Mouse (Mus musculus): ENCODE data around the gene Fam178b.

Gene Fam178b

DNA sequence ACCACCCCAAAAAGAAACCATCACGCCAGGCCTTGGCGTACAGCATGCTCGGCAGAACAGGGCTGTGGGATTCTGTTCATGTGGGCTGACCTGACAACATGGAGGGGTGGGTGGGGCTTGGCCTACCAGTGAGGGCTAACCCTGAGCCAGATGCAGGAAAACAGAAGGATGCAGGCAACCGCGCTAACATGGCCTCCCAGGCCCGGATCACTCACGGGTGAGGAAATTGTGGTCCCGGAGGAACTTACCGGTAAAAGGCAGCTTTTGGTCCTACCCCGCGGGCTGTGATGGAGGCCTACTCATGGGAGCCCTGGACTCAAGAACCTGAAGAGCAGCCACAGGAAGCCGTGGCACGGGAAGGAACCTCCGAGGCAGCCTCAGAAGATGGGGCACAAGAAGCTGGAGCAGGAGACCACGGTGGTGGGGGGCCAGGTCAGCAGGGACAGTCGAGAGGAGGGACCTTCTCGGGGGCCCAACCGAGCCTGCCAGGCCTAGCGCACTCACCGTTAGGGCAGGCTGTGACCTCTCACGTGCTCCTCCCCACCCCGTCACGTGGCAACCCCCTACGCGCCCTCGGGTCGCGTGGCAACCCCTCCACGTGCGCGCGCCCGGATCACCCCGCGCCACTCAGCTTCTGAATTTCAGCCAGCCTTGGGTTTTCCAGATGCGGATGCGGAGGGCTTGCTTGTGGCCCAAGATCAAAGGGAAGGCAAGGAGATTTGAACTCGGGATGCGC, at the start of gene Fam178b:
Gene Fam178b (minus strand): TSS at position 564 of the 736 bp plus-strand sequence.
- no peak for DNase-seq (ENCODE audit: low spot score in 2 of 2)

- no peak for DNase-seq (ENCODE audit: low spot score in 2 of 2)
These were observed 41.1 kb upstream of the Fam178b start for GRCm38 (mm10) chr1:36724057-36724431.

DNA sequence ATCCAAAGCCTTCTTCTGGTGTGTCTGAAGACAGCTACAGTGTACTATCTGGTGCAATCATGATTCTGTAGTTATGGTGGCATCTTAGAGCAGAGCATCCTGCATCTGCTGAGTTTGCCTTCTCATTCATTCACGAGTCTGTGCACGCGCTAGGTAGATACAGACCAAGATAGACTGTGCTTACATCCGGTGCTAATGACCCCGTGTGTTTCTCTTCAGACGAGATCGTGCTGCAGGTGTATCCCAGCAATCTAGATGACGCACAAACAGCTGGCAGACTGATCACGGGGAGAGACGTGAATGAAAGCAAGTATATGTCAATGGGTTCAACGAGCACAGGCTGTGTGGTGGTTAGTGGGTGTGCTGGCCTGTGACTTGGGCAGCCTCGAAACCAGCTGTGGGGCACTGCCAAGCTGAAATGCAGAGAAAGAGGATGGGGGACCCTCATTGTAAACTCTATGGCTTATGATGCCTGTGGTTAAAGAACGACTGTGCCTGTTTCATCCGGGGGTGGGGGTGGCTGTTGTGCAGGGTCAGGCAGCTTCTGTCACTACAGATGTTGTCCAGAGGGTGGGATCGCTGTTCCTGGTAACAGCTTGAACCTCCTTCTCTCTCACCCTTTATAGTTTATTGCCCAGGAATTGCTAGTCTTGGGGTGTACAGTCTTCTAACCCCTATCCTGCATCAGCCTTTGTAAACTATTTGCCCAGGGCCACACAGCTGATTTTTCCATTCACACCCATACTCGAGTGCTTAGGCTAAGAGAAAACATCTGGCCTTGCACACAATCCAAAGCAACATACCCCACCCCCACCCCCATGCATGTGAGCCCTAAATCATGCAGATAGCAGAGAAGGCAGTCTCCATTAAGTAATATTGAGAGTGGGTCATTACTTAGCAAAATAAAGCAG, 40.4 kb upstream of the Fam178b start:
- no peak for DNase-seq (ENCODE audit: low spot score in 2 of 2)

DNA sequence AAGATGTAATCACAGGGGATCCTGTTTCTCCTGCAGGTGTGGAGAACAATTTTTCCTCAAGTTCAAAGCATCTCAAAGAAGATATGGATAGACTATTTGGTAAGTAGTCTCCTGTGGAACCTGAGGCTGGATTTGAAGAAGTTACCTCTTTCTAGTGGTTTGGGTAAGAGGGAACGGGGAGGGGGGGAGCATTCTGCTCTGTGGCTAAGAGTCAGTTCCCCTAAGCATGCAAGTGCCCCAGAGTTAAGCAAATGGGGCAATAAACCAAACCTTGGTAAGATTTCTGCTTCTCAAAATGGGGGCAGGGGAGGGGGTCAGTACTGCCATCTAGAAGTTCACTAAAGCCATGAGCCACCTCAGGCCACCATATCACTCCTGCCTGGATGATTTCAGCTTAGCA, 35.8 kb upstream of the Fam178b start:
- DNase-seq (ENCODE audit: low spot score in 2 of 2), result no peak

DNA sequence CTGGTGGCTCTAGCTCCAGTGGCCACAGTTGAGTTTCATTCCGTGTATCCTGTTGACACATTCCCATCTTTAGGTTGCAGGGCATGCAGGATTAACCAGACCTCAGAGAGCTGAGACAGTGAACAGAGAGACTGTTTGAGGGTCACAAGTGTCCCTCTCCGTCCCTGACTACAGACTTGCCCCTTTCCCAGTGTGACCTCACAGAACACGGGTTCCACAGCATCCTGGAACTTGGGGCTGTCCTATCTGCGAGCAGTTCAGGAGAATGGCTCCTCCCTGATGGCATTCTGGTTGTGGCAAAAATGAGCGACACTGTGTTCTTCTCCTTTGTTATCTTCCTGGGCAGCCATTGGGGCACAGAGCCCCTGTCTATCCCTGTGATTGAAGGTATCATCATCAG, 31.3 kb upstream of the Fam178b start, which contains the start of gene Actr1b:
Gene Actr1b (minus strand): TSS at position 112 of the 400 bp plus-strand sequence.
- no peak for DNase-seq (ENCODE audit: low spot score in 2 of 2)

- no peak for DNase-seq (ENCODE audit: low spot score in 2 of 2)
These were observed 28.1 kb upstream of the Fam178b start for GRCm38 (mm10) chr1:36711104-36711503.

GRCm38 (mm10) chr1:36709854-36710280, 26.9 kb upstream of the Fam178b start, which contains the start of gene 4933424G06Rik:
4933424G06Rik (plus strand) TSS chr1:36710149.
- peak; percentile 92 to 97 for DNase-seq (ENCODE audit: low spot score in 2 of 2)

GRCm38 (mm10) chr1:36709055-36709853, 26.3 kb upstream of the Fam178b start:
- DNase-seq (ENCODE audit: low spot score in 2 of 2), result no peak

DNA sequence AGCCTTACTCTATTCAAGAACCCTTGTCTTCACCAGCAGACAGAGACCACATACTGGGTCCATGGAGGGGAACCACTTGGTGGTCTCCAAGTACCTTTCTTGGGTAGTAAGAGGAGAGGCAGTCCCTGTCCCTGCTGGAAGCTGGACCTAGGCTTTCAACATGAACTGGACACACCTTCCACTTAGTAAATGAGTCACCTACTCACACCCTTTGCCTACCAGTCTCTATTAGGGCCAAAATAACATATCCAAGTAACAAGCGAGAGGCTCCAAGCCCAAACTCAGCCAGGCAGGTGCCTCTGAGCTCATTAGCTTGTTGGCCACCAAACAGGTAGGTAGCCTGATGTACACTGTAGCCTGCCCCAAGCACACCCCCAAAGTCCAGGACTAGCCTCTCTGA, 25.6 kb upstream of the Fam178b start:
- DNase-seq (ENCODE audit: low spot score in 2 of 2), result no peak

DNA sequence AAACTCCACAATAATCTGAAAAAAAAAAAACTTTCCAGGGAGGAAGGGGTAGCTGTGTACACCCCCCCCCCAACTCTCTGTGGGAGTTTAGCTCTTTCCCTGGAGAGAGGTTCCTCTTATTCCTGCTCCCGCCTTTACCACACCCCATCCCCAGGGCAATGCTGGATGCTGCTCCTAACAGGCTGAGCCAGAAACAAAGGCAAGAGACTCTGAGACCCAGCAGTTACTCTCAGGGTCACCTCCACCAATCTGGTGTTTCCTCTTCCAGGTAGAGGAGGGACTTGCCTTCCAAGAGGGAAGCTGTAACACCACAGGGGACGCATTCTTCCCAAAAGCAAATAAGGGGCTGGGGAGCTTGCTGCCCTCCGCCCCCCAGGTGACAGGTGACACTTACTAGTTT, 24.8 kb upstream of the Fam178b start:
- no peak for DNase-seq (ENCODE audit: low spot score in 2 of 2)

- DNase-seq (ENCODE audit: low spot score in 2 of 2), result no peak
These were observed 24.2 kb upstream of the Fam178b start for GRCm38 (mm10) chr1:36707166-36707565.

DNA sequence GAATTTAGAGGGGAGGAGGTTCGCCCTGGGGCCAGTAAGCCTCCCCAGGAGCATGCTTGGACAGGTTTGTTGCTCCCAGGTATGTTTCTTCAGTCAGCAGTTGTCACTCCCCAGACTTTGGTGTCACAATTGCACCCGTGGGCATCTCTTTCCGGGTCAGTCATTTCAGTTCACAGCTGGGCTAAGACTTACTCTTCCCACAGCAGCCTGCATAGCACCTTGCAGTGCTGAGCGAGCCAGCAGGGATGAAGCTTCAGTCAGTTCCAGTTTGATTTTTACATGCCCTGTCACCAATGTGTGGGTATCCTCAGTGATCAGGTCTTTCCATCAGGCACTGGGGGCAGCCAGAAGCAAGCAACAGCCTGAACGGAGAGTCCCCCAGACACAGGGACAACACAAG, 14.0 kb upstream of the Fam178b start:
- DNase-seq (ENCODE audit: low spot score in 2 of 2), result no peak

- DNase-seq (ENCODE audit: low spot score in 2 of 2), result no peak
These were observed 13.4 kb upstream of the Fam178b start for GRCm38 (mm10) chr1:36696411-36696810.

GRCm38 (mm10) chr1:36694871-36695270, 11.9 kb upstream of the Fam178b start:
- no peak for DNase-seq (ENCODE audit: low spot score in 2 of 2)

DNA sequence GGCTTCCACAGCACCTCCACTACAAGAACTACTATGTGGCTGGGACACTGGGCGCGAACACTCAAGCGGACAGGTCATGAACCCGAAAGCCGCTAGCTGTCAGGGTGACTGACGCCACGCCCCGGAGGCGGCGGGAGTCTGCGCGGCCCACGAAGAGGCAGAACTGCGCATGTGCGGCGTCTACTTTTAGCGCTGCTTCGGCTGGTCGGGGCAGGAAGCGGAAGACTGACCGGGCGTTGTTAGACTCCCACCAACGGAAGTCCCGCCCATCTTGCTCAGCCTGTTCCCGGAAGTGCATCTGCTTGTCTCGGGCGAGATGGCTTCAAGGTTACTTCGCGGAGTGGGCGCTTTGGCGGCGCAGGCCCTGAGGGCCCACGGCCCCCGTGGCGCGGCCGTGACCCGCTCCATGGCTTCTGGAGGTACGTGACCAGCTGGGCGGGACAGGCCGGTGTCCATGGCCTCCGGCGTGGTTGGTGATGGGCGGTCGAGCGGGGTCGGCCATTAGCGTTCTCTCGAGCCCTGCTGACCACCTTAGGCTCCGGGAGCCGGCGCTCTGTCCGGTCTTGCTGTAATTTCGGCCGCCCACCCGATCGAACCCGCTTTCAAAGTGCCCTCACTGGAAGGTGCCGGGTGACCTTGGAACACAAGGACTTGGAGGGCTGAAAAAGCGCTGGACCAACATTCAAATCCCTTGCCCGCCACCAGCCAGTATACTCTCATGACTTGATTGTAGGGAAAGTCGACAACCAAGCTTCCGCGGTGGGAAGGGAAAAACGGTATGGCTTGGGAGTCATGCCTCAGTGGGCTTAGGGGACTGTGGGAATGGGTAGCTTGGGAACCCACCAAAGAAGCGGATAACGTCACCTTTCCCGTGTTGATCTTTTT, 8.5 kb upstream of the Fam178b start, which contains the start of gene Cox5b:
Gene Cox5b (plus strand): TSS at position 179 of the 885 bp plus-strand sequence.
- peak; percentile 88 to 89 for DNase-seq (ENCODE audit: low spot score in 2 of 2)

- DNase-seq (ENCODE audit: low spot score in 2 of 2), result no peak
These were observed 7.8 kb upstream of the Fam178b start for GRCm38 (mm10) chr1:36690671-36691235.

DNA sequence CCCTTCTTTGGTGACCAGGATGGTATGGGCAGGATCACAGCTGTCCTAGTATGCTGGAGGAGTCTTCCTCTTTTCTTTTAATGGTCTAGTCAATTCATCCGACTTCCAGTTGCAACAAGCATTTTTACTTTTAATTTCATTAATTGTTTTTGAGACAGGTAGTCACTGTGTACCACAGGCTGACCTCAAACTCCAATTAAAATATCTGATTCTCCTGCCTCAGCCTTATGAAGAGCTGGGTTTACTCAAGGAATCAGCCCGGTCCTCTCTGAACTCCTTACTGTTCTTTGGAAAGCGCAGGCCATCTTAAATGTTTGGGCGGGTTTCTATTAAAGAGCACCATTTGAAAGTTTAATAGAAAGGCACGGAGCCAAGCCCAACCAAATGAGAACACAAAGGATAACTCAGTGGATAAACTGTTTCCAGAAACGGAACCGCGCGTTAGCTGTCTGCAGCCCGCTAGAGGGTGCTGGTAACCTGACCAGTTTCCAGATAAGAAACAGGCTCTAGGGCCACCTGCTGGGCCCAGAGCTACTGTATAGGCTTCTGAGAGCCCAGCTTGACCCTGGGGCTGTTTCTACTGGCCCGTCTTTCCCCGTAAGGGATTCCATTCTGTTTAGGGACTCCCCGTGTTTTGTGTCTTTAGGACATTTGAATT, 956 bp upstream of the Fam178b start:
- DNase-seq (ENCODE audit: low spot score in 2 of 2), result peak; percentile 55 to 66

DNA sequence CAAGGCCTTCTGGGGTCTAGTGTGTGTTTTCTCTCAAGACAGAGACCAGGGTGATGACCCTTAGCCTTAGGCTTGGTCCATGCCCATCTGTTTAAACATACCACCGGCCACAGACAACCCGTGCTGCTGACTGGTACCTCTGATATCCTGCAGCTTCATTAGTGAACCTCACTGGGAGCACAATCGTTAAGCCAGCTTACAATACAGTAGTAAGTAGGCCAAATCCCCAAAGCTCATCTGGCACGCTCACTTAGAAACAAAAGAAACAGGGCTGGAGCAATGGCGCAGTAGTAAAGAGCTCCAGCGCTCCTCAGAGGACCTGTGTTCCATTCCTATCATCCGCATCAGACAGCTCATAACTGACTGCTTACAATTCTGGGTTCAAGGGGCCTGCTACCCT, 2.1 kb downstream of the Fam178b start:
- no peak for DNase-seq (ENCODE audit: low spot score in 2 of 2)

GRCm38 (mm10) chr1:36674936-36675335, 8.0 kb downstream of the Fam178b start:
- DNase-seq (ENCODE audit: low spot score in 2 of 2), result no peak
